Mouse (Mus musculus) layer of hippocampus, postnatal 25 days (tissue): ENCODE results near the gene Nudt16l1. TPM values are rescaled to one million over a fixed set of nuclear protein-coding genes. Genes with fewer than 3 reads are reported as not detected.

Source experiments
- DNase-seq, 2 experiments: peaks; one replicate each; pipeline ENCODE4 v3.0.0; 2022; ENCODE audit warnings: mixed read lengths in 2 of 2, low spot score in 1 of 2; ENCODE audit errors: extremely low spot score in 1 of 2
- total RNA-seq, 2 experiments: library from RNA; stranded (reverse); gene quantifications; 2 replicates each; pipeline ENCODE4 v1.2.3; 2021

The Nudt16l1 gene
- total RNA-seq, 2 experiments from 2014 or later = 68.8 to 78.4 TPM

GRCm38 (mm10) chr16:4946155-4946554, 7.6 kb downstream of the Nudt16l1 start:
- DNase-seq = no peak

- no peak for DNase-seq
Measured at GRCm38 (mm10) chr16:4947378-4947777, 8.8 kb downstream of the Nudt16l1 start.

GRCm38 (mm10) chr16:4956609-4957008, 18.0 kb downstream of the Nudt16l1 start:
- no peak for DNase-seq

GRCm38 (mm10) chr16:4957446-4957845, 18.9 kb downstream of the Nudt16l1 start:
- DNase-seq = no peak

GRCm38 (mm10) chr16:4960260-4960659, 21.7 kb downstream of the Nudt16l1 start:
- DNase-seq = no peak

- DNase-seq = no peak
Measured at GRCm38 (mm10) chr16:4963346-4963745, 24.8 kb downstream of the Nudt16l1 start.

GRCm38 (mm10) chr16:4963797-4964709, 25.5 kb downstream of the Nudt16l1 start, which contains the start of gene Anks3:
Gene Anks3, minus strand, starts transcription at chr16:4964205.
- peak; percentile 88 to 96 for DNase-seq

GRCm38 (mm10) chr16:4964731-4965391, 26.3 kb downstream of the Nudt16l1 start:
- no peak for DNase-seq

- no peak for DNase-seq
Measured at GRCm38 (mm10) chr16:4965392-4966129, 27.0 kb downstream of the Nudt16l1 start.

GRCm38 (mm10) chr16:4968426-4968825, 29.9 kb downstream of the Nudt16l1 start:
- DNase-seq = no peak

- no peak for DNase-seq
Measured at GRCm38 (mm10) chr16:4969055-4969843, 30.7 kb downstream of the Nudt16l1 start.

- DNase-seq = no peak
Measured at GRCm38 (mm10) chr16:4971626-4972025, 33.1 kb downstream of the Nudt16l1 start.

- DNase-seq = no peak
Measured at GRCm38 (mm10) chr16:4974521-4974920, 36.0 kb downstream of the Nudt16l1 start.

GRCm38 (mm10) chr16:4976180-4976579, 37.6 kb downstream of the Nudt16l1 start:
- DNase-seq = no peak

GRCm38 (mm10) chr16:4978275-4979051, 39.9 kb downstream of the Nudt16l1 start:
- no peak for DNase-seq

- DNase-seq = no peak
Measured at GRCm38 (mm10) chr16:4979755-4980380, 41.3 kb downstream of the Nudt16l1 start.

GRCm38 (mm10) chr16:4984717-4985116, 46.2 kb downstream of the Nudt16l1 start:
- DNase-seq = no peak
